Mouse (Mus musculus) neural tube, embryonic 10.5 days (tissue): ENCODE results near the gene Ceacam3.
"Not testable (repeated sequence)": the region's sequence is repeated elsewhere in the genome, so short reads cannot be mapped to it uniquely, and the experiment has no call there.

Experiments
- DNase-seq: peaks from one replicate; pipeline ENCODE4 v3.0.0-alpha.2; 2017; ENCODE audit warnings: low spot score; ENCODE audit errors: extremely low spot score

Ceacam3 gene

DNA sequence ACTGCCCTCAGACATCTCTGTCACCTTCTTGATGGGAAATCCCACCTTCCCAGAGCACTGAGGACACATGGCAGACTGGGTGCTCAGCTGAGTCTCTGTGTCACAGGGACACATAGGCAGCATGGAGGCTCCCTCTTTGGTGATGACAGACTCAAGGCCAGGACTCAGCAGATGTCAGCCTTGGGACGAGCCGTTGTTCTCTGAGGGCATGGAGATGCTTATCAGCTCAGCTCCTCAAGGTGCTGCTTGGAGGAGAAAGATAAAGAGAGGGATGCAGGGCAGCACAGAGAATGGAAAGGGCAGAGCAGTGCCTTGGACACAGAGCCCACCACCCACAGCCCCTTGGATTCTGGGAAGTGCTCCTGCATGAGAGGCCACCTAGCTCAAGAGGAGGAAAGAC lies at the start of gene Ceacam3:
TSS of gene Ceacam3 (plus strand) at position 352 of the 400 bp plus-strand sequence.
- DNase-seq = no peak

DNA sequence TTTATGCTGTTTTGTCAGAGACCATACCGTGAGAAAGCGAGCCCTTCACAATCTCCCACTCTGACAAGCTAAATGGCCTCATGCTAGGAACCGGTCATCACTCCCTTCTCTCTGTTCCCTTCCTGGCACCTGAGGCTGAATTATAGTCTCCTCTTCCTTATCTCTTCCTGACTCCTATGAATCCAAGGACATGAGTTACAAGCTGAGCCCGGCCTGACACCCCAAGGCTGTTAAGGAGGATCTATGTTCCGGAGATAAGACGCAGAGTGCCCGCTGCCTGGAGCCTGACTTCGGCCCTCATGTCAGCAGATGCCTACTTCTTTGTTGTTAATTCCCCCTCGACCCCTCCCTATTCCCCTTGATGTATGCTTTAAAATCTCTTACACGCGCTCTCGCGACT lies 48.5 kb upstream of the Ceacam3 start:
- not testable (repeated sequence) for DNase-seq

DNA sequence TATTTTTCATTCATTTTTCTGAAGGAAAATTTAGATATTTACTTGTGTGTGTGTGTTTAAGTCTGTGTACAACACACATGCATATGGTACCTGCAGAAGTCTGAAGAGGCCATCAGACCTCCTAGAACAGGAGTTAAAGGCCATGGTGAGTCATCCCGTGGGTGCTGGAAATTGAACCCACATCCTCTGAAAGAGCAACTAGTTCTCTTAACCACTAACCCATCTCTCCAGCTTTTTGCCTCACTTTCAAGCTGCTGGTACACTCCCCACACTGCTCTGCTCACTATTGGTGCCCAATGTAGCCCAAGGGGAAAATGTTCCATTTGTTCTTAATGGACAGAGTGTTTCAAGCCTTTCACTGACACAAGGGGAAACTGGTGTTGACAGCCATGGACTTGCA lies 14.8 kb upstream of the Ceacam3 start:
- DNase-seq = no peak

DNA sequence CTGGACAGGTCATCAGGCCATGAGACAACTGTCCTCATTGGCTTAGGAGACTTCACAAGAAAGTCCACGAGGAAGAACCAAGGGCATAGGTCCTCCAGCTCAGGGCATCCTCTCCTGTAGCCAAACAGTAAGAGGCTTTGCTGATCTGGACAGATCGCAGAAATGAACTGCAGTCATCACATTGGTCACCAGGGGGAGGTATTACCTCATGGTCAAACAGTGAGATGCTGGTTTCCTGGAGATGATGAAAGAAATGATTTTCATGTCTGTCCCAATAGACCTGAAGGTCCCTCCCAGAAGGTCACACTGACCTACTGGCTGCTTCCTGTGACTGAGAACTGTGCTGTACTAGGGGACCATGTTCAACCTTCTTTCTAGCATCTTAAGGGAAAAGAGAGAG lies 5.6 kb downstream of the Ceacam3 start:
- no peak for DNase-seq

DNA sequence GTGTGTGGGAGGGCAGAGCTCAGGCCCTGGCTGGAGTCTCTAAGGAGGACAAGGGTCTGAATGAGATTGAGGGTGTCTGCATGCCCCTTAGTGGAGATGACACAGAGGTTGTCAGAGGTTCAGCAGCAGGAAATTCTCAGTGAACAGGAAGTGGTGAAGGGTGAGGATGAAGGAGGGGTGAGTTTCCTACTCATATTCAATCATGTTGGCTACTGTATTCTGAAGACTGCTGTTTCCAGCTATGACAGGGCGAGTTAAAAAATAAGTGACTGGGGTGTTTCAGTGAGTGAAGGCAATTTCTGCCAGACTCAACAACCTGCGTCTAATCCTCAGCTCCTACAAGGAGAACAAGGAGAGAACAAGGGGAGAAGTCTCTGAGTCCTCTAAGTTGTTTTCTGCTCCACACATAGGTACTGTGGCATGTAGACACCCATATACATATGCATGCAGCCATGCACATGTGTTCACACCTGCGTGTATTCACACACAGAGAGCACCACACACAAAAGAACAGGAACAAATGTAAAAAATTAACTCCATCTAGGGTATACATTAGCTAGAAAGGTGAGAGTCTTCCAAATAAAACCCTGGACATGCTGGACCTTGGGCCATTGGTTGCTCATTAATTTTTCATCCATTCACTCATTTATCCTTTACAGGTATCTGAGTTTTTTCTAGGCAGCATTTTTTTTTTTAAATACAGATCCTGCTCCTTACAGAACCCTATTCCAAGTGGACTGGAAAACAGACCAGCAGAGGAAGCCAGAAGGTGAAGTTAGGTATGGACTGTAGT lies 7.0 kb downstream of the Ceacam3 start:
- DNase-seq = no peak

DNA sequence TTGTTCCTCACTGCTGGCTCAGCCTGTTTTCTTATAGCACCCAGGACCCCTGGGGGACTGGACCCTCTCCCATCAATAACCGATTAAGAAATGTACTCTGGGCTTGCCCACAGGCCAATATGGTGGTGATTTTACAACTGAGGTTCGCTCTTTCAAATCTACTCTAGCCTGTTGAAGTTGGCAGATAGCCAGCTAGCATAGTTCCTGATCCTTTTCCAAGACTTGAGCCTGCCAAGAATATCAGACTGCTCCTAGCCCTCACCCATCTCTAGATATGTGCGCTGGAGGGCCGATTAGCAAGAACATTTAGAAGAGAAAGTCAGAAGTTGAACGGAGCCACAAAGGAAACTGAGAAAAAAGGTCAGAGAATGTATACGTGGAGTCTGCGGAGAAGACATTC lies 8.9 kb downstream of the Ceacam3 start:
- no peak for DNase-seq

DNA sequence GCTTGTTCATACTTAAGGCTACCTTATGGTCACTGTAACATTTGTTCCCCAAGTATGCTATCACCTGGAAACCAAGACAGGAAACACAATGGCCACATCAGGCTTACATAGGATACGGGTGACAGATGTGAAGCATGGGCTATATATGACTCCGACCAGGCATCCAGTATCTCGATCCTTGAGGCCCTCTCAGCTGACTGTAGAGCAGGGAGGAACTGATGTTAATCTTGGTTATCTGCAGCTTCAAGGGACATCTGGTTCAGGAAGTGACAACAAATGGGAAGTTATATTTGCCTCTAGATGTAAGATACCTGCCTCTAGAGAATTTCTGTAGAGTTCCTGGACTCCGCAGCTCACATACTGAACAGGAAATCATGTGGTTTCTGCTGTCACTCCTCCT lies 21.7 kb downstream of the Ceacam3 start:
- no peak for DNase-seq

DNA sequence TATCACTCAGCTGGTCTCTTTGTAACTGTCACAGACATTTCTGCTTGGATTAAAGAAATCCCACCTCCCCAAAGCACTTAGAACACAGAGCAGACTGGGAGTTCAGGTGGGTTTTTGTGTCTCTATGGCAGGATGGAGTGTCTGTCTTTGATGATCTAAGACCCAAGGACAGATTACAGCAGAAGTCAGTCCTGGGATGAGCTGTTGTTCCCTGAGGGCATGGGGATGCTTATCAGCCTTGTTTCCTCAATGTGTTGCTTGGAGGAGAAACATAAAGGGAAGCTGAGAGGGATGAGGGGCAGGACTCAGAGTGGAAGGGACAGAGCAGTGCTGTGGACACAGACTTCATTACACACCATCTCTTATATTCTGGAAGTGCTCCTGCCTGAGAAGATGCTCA lies 53.1 kb downstream of the Ceacam3 start, which contains the start of gene Psg29:
TSS of gene Psg29 (plus strand) at position 301 of the 400 bp plus-strand sequence.
- DNase-seq = no peak

DNA sequence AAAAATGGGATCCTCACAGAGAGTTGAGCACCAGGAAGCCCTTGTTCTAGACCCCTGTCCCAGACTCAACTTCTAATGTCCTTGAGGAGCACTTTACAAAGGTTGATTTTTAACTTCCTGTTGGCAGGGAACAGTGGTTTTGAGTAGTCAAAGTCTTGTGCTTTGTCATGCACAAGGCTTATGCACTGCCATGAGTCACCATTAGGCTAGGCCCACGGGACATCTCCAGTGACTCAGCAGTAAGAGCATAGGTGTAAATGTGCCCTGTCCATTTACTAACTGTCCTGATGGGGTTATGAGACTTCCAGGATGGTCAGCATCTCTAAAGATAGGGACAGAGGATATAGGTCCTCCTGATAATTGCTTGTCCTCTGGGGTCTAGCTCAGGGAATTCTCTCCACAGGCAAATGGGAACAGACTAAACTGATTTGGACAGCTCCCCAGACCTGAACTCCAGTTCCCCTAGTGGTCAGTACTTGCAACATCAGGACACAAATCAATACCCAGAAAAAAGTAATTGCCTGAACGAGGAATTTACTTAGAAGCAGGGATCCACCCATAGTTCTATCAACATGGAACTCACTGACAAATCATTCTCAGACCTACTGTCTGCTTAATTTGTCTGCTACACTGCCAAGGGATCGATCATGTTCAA lies 55.6 kb downstream of the Ceacam3 start:
- DNase-seq = no peak
